Mouse (Mus musculus) frontal cortex, postnatal 14 days (tissue): ENCODE data around the gene Mrpl22.
"Not testable (repeated sequence)": the region's sequence is repeated elsewhere in the genome, so short reads cannot be mapped to it uniquely, and the experiment has no call there.

Experiments used
- DNase-seq, 2 experiments: peaks; one replicate each; pipeline ENCODE4 v3.0.0; 2022; ENCODE audit warnings: low spot score in 2 of 2

Gene Mrpl22

GRCm38 (mm10) chr11:58180756-58181155 is 9.3 kb downstream of the Mrpl22 start:
- DNase-seq, result no peak

- no peak for DNase-seq
Measured at GRCm38 (mm10) chr11:58183579-58183978, 12.1 kb downstream of the Mrpl22 start.

GRCm38 (mm10) chr11:58189675-58190074 is 18.2 kb downstream of the Mrpl22 start:
- DNase-seq, result no peak

GRCm38 (mm10) chr11:58193326-58193725 is 21.9 kb downstream of the Mrpl22 start:
- no peak for DNase-seq

- DNase-seq, result no peak
Measured at GRCm38 (mm10) chr11:58193860-58194520, 22.5 kb downstream of the Mrpl22 start.

- no peak for DNase-seq
Measured at GRCm38 (mm10) chr11:58198663-58199062, 27.2 kb downstream of the Mrpl22 start.

GRCm38 (mm10) chr11:58199229-58200037 is 28.0 kb downstream of the Mrpl22 start, which contains the start of the genes Igtp and Irgm2:
Gene Igtp, plus strand, starts transcription at chr11:58199556.
Gene Irgm2, plus strand, starts transcription at chr11:58199618.
- peak; percentile 25 to 26 for DNase-seq

GRCm38 (mm10) chr11:58200226-58200625 is 28.8 kb downstream of the Mrpl22 start:
- no peak for DNase-seq

GRCm38 (mm10) chr11:58201052-58201451 is 29.6 kb downstream of the Mrpl22 start:
- no peak for DNase-seq

- DNase-seq, result no peak
Measured at GRCm38 (mm10) chr11:58210321-58210886, 38.9 kb downstream of the Mrpl22 start.

- DNase-seq, result no peak
Measured at GRCm38 (mm10) chr11:58211062-58211681, 39.7 kb downstream of the Mrpl22 start.

- no peak for DNase-seq
Measured at GRCm38 (mm10) chr11:58211682-58212067, 40.2 kb downstream of the Mrpl22 start.

GRCm38 (mm10) chr11:58213673-58214342 is 42.3 kb downstream of the Mrpl22 start:
- DNase-seq, result no peak

- peak; percentile 33 to 43 for DNase-seq
Measured at GRCm38 (mm10) chr11:58214391-58215048, 43.1 kb downstream of the Mrpl22 start.

- not testable (repeated sequence) for DNase-seq
Measured at GRCm38 (mm10) chr11:58215049-58215430, 43.6 kb downstream of the Mrpl22 start.

- no peak for DNase-seq
Measured at GRCm38 (mm10) chr11:58215814-58216213, 44.4 kb downstream of the Mrpl22 start.

GRCm38 (mm10) chr11:58216823-58217222 is 45.4 kb downstream of the Mrpl22 start:
- no peak for DNase-seq

GRCm38 (mm10) chr11:58223751-58224150 is 52.3 kb downstream of the Mrpl22 start:
- DNase-seq, result no peak

GRCm38 (mm10) chr11:58224313-58224712 is 52.9 kb downstream of the Mrpl22 start:
- no peak for DNase-seq

- not testable (repeated sequence) for DNase-seq
Measured at GRCm38 (mm10) chr11:58224872-58225271, 53.4 kb downstream of the Mrpl22 start.

GRCm38 (mm10) chr11:58225655-58226054 is 54.2 kb downstream of the Mrpl22 start:
- DNase-seq, result peak; percentile 38 to 59
